Mouse (Mus musculus) cerebral cortex, adult 2 months (tissue): ENCODE results near the gene P2ry12.

Experiments used
- WGBS: fragments of 180-500 bp; shearing (Covaris S2); methylation state at CpG from one replicate; pipeline ENCODE4 v1.1.7; 2018; 5-methylcytosine and 5-hydroxymethylcytosine counted together

The P2ry12 gene

DNA sequence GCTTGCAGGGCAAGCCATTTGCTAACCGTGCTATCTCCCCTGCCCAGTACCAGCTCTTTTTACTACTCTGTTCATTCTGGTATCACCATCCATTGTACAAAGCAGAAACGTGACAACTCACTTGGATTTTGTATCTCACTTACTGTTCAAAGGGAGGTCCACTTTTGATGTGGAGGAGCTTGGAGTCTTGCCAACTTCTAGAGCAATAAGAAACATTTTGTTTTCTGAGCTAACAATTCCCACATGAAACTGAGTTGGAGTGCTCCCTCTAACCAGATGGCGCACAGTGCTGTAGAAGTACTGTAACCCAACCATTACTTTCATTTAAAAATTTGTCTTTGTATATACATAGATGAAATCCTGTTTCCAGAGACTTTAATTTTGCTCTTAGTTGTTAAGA is 31.8 kb downstream of the P2ry12 start:
- WGBS: 49% methylated on average over 3 of the region's 3 CpGs

DNA sequence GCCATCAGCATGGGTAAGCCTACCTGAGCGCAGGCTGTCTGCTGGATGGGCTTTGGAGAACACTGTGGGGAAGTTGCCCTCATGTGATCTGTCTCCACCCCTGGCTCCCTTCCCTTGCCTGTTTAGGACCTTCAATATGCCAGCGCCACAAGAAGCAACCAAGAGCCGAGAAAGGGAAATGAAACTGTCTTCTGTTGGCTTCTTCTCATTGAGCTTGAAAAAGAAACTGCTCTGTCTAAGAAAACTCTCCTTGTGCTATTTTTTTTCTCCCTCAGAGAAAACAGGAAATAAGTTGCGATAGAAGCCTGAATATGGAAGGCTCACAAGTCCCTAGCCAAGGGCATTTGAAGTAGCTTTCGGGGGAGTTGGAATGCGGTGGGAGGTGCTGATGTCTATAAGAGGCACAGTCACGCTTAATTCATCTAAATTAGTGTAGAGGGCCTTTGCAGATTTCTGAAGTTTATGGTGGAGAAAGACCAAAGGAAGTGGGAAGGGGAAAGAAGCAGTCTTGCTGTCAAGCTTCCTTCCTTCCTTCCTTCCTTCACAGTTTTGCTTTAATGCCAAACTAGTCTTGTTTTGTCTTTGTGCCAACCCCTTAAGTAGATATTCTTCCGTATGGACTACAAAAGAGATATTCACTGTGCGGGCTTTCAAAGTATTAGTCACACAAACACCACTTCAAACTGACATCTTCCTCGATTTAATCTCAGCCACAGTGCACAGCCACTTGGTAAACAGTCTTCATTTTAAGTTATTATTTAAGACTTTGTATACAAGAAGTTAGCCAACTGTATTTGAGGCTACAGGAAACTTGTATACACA is 33.7 kb downstream of the P2ry12 start:
- 27% methylated on average over 10 of the region's 10 CpGs for WGBS

DNA sequence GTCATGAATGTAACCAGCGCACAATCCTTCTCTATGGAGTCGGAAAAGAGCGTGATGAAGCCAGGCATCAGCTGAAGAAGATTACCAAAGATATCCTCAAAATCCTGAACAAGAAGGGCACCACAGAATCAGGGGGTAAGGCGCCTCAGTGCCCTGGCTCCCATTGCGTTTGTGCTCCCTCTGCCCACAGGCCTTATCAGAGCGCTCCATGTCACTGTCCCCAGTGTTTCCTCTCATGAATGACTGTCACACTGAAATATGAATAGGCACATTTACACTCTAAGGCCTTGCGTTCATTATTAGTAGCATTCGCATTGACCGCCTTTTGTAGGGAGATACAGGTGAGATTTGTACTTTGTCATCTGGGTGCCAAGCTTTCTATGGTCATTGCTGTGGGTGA is 35.0 kb downstream of the P2ry12 start:
- 95% methylated on average over 9 of the region's 9 CpGs for WGBS

DNA sequence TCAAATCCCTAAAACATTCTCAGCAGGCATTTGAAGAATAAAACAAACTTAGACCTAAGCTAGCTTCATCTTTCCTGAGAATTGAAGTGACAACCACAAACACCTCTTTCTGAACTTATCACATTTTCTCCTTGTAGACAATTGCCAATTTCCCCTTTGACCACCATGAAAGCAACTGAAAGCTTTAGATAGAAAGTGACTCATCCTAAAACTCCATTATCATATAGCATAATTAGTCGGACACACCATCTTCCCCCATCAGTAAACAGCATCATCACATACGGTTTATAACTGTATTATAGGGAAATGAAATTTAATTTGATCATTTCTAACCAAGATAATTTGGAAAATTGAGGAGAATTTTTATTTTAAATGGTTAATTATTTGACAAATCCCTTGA is 40.4 kb downstream of the P2ry12 start:
- WGBS: 88% methylated on average over 2 of the region's 2 CpGs

DNA sequence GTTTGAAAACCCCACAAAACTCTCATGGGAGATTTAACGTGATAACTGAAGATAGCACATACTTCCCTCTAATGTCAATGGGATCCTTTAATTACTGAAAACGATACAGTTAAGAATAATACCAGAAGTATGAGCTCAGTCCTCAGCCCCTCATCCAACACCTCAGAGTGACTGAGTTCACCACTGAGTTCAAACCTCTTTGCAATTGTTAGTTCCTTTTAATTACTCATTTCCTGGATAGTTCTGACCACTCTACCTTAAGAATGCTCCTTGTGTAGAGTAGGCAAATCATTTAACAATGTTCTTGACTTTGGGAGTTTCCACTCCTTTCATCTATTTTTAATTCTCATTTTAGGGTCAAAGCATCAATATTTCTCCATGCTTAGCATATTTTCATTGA is 43.3 kb downstream of the P2ry12 start:
- 79% methylated on average over 2 of the region's 2 CpGs for WGBS

DNA sequence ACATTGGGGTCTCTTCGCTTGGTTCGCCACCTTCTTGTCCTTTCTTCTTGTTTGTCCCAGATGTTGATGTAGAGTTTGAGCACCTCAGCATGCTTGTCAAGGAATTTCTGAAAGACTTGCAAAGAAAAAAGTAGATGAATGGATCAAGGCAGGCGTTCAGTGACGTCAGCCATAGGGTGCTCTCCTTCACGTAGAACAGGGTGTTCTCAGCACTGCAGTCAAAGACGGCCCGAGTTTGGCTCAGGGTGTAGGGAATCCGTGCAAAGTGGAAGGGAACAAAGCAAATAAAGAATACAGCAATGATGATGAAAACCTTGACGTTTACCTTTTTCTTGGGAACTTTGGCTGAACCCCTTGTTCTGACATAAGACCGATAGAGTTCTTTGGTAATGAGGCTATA is 45.5 kb downstream of the P2ry12 start:
- 95% methylated on average over 10 of the region's 10 CpGs for WGBS

DNA sequence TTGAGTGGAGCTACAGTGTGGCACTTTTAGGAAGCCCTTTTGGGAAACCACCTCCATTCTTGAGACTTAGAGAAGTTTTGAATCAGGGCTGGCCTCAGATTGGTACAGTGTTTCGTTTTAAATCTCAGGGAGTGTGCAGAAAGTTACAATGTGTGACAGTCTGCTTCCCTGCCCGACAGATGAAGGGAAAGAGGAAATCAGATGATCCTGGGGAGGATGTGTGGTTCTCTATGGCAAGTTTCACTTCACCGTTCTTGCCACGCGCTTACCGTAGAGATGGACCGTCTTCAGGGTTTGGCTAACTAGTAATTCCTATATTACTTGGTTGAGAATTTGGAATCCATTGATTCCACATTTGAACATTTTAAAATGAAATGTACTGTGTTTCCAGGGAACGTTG is 50.9 kb downstream of the P2ry12 start:
- 82% methylated on average over 8 of the region's 8 CpGs for WGBS

DNA sequence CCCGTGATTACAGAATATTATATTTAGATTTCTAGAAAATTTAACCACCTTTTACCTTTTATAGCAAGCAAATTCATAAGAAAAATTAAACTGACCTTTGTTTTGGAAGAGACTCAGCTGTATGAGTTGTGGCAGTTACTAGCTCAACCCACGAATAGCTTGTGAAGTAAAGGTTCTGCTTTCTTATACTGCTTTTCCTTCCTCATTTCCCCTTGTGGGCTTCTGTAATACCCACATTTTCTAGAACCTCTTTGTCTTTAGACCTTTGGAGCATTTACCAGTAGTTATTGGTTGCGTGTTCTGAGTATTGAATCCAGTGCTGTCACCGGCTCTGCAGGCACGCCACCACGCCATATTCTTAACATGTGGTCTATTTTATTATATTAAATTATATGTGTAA is 51.9 kb downstream of the P2ry12 start, which contains the start of gene P2ry13:
Gene P2ry13 (minus strand): TSS at position 156 of the 400 bp plus-strand sequence.
- WGBS: 90% methylated on average over 6 of the region's 6 CpGs

DNA sequence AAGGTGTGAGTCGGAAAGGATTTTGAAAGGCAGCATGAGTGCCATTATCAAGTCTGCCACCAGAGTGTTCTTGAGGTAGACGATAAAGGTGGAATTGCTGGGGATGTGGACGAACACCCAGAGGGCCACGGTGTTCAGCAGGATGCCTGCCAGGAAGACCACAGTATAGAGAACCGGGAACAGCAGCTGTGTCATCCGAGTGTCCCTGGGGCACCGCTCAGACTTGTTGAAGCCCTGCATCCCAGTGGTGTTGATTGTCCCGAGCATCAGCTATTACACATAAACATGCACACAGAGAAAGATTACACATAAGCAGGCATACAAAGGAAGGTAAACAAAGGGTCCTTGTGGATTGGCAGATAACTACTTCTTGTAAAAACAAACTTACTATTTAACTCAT is 52.6 kb downstream of the P2ry12 start:
- 73% methylated on average over 8 of the region's 8 CpGs for WGBS

DNA sequence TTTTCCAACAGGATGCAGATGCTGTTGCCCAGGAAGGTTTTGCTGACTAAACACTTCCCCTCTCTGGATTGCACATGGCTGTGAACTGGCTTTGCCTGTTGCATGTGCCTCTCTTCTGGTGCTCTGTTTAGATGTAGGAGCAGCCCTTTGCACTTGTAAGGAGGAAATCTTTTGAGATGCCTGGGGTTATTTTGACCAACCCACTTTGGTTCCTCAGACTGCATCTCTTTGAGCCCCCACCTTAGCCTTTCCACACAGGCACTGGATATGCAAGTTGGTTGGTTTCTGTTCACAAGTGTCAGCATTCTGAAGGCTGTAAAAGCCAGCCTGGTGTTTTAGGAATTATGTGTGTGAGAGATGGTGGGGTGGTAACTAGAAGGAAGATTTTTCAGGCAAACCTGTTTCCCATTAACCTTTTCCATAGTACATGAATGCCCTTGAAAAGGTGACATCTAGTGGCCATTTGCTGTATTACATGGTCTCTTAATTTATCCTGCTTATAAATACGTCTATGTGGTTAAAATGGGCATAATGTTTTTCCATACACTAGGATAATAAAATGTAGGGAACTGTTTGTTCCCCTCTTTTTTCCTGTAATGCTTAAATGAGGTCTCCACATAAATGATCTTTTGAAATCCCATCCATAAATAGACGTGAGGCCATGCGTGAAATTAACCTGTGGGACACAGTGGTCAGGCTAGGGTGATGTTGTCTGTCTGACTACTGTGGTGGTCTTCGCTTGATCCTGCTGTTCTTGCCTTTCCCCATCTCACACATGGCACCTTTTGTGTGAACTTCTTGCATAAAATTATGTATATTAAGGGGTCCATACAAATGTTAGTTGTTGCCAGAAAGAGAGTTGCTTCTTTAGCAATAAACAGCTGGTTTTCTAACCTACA is 53.8 kb downstream of the P2ry12 start:
- WGBS: 62% methylated on average over 4 of the region's 4 CpGs

DNA sequence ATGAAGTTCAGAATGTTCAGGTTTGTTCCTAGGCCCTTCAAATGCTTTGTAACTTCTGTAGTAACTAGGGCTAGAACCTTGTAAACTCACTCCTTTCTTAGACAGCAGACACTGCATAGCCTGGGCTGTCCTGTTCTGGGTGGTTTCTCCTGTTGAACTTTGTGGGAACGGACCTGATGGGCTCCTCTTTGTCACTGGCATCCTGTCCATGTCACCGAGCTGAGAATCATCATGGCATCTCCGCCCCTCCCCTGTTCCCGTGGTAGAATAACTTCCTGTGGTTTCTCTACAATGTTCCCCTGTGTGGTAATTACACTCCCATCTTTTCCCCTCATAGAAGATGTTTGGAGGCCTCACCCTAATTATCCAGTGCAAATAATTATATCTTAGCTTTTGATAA is 56.7 kb downstream of the P2ry12 start:
- 75% methylated on average over 4 of the region's 4 CpGs for WGBS

DNA sequence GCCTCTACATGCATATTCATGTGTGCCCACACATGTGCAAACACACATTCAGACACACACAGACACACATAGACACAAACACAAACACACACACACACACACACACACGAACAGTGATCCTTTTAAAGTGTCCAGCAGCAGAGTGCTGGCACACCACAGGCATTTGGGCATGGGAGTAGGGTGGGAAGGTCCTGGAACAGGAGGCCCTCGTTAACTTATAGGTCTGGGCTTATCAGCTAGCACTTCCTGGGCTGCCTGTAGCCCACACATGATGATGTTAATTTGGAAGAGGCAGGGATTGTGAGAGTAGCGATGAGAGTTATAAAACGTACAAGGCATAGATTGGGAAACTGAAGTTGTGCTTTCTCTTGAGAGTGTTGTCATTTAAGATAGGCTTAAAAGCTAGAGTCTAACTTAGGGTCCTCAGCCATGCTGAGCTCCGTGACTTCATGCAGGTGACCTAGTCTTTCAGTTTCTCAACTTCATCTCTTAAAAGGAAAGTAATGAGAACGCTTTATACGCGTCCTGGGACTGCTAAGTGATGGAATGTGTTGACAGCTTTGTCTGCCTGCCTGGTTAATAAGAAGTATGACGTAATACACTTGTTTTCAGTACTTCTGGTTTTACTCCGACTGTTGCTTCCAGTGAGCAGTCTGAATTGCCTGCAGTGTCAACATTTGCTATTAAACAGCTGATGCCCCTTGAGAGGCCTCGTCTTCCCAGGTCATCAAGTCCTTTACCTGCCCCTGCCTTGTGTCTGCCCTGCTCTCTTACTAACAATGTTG is 57.8 kb downstream of the P2ry12 start:
- 72% methylated on average over 11 of the region's 11 CpGs for WGBS

DNA sequence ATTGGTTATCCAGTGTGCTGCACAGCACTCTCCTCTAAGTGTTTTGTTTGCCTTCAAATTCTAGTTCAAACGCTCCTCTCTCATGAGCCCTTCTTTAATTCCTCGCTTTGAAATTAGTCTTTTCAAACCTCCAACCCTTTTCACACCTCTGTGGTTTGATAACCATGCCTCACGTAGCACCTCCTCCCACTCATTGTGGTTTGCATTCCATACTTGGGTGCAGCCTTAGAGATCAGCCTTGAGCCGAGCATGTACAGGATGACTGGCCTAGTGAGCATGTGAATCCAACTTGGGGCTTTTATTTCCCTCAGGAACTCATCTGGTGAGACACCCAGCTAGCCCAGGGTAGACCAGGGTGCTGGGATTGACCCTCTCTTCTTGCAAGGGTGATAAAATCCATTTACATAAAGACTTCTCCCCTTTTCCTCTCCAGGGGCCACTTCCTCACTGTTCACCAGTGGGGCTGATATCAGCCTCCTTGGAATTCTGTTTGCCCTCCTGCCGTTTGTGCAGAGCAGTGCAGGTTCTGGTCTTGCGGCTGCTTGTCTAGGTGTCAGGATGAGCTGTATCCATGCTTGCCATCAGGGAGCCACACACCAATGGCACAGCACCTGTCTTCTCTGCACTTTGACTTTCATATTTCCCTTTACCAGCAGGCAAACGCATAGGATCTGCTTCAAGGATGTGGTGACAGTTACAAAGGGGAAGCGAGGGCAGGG is 58.7 kb downstream of the P2ry12 start:
- WGBS: 63% methylated on average over 8 of the region's 8 CpGs

DNA sequence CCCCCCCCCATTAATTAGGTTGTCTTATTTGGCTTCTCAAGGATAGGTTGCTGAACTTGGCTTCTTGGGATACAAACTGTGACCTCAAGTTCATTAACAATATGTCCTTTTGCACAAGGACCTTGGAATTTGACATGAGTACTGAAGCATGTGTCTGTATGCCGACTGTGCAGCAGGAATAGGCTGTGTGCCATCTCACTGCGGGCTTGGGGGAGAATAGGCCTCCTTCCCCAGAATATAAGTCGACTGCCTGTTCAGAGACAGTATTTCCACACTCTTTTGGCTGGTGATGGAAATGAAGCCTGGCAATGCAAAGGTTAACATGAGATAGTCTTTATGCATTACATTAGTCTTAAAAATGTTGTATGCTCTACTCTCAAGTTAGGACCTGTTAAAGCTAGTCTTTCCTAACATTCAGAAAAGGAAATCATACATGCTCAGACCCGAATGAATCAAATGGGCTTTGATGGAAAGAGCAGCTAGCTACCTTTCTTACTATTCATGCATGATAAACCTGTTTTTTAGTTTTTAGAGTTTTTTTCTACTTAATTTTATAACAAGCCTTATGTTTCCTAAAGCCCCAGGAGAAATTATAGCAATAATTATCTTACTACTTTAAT is 65.2 kb downstream of the P2ry12 start:
- WGBS: 82% methylated on average over 4 of the region's 4 CpGs

DNA sequence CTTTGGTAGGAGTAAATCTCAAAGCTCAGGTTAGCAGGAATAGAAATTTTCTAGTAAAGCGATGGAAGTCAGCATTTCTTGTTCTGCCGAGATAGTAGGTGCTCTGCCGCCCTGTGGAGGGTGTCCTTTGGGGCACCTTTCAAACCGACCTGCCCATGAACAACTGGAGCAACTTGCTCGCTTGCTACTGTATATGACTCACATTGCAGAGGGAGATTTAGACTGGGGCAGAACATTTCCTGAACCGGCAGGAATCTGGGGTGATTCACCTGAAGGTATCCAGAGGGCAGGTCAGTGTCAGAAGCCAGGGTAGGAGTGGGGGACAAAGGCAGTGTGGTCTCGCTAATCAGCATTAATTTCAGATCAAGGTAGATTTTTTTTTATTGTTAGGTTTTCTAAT is 67.7 kb downstream of the P2ry12 start, which contains the start of gene Gpr87:
Gene Gpr87 (minus strand): TSS at position 167 of the 400 bp plus-strand sequence.
- WGBS: 90% methylated on average over 7 of the region's 7 CpGs

DNA sequence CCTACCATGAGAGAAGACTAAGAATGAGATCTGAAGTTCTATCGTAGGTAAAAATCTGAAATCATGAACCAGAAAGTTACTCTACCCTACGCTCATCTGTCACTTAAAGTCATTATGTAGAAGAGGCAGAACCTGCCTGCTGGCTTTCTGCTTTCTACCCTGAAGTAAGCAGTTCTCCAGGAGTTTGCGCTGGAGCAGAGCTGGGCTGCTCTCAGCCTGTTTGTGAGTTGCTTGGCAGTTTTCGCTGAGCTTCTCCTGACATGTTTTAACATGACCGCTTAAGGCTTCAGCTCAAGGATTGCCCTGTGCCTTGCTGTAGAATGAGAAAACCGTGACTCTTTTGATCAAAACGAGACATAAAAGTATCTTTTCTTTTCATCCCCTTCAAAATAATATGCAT is 68.6 kb downstream of the P2ry12 start:
- WGBS: 90% methylated on average over 7 of the region's 7 CpGs

DNA sequence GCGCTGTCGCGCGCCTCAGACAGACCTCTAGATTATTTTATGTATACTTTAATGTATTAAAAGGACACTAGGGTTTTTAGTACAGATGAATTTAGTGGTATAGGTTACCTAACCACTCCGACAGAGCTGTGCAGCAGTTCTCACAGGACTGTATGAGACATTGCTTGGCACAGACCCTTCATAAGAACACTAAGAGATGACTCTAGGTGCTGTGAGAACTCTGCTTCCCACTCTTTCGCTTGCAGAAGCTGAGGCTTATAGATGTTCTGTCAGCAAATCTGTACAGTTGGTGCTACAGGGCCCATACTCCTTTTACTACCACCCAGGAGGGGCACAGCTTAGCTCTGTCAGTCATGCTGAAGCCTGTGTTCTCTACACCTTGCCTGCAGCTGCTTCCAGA is 71.0 kb downstream of the P2ry12 start:
- WGBS: 85% methylated on average over 6 of the region's 6 CpGs

DNA sequence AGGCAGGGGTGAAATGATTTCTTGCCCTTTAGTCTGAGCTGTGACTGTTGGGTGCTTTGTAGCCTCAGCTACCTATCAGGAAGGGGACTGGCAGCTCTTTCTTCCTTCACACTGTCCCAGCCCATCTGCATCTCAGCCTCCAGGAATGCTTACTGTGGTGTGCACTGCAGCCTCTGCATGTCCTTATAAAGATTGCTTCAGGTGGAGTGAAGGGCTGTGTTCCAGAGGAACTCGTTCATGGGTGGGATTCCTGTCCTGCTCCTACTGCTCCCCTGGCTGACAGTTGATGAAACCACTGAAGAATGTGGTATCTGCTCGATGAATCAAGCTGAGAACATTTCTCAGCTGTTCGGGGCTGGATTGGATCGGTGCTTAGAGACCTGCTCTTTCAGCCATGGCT is 75.3 kb downstream of the P2ry12 start:
- 87% methylated on average over 4 of the region's 4 CpGs for WGBS

DNA sequence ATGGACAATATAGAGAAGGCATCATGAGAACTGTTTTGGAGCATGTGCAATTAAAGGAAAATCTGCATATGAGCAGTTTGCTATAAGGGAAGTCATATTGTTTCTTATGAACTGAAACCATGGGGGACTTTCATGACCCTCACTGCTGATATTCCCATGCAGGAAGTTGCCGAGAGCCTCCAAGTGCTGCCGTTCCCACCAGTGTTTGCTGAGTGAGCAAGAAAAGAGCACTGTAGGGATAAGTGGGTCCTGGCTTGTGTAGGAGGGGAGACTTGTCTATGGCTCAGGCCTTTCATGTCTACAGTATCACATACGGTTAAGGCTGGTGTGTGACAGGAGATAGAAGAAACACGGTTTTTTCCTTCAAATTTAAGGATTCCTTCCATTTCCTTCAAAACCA is 77.0 kb downstream of the P2ry12 start:
- 87% methylated on average over 4 of the region's 4 CpGs for WGBS

DNA sequence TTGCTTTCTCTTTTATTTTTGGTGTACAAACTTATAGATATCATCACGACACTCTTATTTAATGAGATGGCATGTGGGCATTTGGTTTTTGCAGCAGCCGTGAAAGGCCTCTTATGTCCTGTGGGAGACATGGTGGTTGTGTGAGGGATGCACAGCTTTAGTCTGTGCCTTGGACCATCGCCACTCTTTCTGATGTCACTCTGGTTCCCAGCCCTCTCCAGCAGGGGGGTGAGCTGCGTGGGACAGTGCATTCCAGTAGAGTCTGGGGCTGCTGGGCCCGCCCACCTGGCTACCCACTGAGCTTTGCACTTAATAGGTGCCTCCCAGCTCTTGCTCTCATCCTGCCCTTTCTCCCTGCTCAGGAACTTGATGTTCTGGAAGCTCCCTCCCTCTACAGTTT is 81.5 kb downstream of the P2ry12 start:
- 60% methylated on average over 5 of the region's 5 CpGs for WGBS

DNA sequence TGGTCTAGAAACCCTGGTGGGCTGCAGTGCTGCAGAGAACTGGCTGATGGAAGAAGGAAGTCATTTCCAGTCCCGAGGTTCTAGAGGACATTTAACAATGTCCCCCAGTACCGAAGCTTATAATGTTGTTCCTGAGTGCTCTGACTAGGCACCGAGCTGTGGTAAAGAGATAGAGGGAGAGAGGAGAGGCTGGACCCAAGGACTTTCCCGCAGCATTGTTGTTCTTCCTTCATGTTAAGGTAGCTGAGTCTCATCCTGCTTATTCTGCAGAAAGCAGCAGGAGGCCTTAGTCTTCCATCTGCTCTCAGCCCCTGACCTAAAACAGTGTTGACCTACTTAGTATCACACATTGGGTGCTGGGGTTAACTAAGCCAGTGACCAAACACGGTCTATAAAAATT is 85.8 kb downstream of the P2ry12 start:
- 68% methylated on average over 5 of the region's 5 CpGs for WGBS
